Mouse (Mus musculus) MEL (cell line): ENCODE measurements around the gene Apon.

Source experiments
- CTCF ChIP-seq, 3 experiments: IDR thresholded peaks in 2 of 3; conservative IDR thresholded peaks in 1 of 3; 2 replicates each; pipeline ENCODE4 v1.5.1; 2011 to 2012; ENCODE audit warnings: low read length in 3 of 3, low read depth in 2 of 3, mild to moderate bottlenecking in 2 of 3, improper control_type of control experiment in 1 of 3, inconsistent platforms in 1 of 3, mixed read lengths in 1 of 3, moderate library complexity in 1 of 3; ENCODE audit not compliant: control insufficient read depth in 1 of 3, insufficient read depth in 1 of 3, poor library complexity in 1 of 3, severe bottlenecking in 1 of 3
- POLR2A ChIP-seq, 2 experiments: IDR thresholded peaks; 2 replicates each; pipeline ENCODE4 v1.6.1; 2011 to 2012; ENCODE audit warnings: low read length in 2 of 2, mild to moderate bottlenecking in 2 of 2, control low read depth in 1 of 2, improper control_type of control experiment in 1 of 2, low read depth in 1 of 2, moderate library complexity in 1 of 2; ENCODE audit not compliant: control insufficient read depth in 1 of 2, insufficient read depth in 1 of 2, poor library complexity in 1 of 2
- TCF12 ChIP-seq: IDR thresholded peaks from 2 replicates; pipeline ENCODE4 v1.6.1; 2014; ENCODE audit warnings: low read depth, mild to moderate bottlenecking, inconsistent platforms, low read length, improper control_type of control experiment, moderate library complexity

GRCm38 (mm10) chr10:128227592-128227991, 26.3 kb upstream of the Apon start:
- TF ChIP-seq POLR2A (IDR thresholded peaks at IDR 0.05; ENCODE audit: control insufficient read depth in 1 of 2, insufficient read depth in 1 of 2, low read depth in 1 of 2, low read length in 2 of 2, poor library complexity in 1 of 2) (no peak), CTCF (IDR thresholded peaks at IDR 0.05 in 2 of 3, conservative IDR thresholded peaks at IDR 0.05 in 1 of 3; ENCODE audit: control insufficient read depth in 1 of 3, insufficient read depth in 1 of 3, low read depth in 2 of 3, low read length in 3 of 3, poor library complexity in 1 of 3, severe bottlenecking in 1 of 3) (no peak), TCF12 (no peak)
